Mouse (Mus musculus) heart, embryonic 11.5 days (tissue): ENCODE measurements around the gene Hivep1. TPM values are rescaled to one million over a fixed set of nuclear protein-coding genes. Genes with fewer than 3 reads are reported as not detected.
A peak's percentile ranks its signal among the peaks of the same experiment; 100 is the strongest.

Experiments
- ATAC-seq: fragments of 200-750 bp; cut with Nextera tagmentation; replicated peaks from 2 replicates; pipeline ENCODE4 v1.8.0; 2017; ENCODE audit warnings: moderate library complexity; ENCODE audit not compliant: insufficient number of reproducible peaks, low FRiP score, low TSS enrichment
- H3K27ac ChIP-seq: fragments of 300-500 bp; sonication (generic); 2 replicates; pipeline ENCODE4 v1.5.1; 2014; ENCODE audit warnings: mild to moderate bottlenecking, low read depth, low read length
- H3K27me3 ChIP-seq: fragments of 300-500 bp; sonication (generic); 2 replicates; pipeline ENCODE4 v1.6.1; 2014; ENCODE audit warnings: mild to moderate bottlenecking, low read length, mixed read lengths; ENCODE audit not compliant: control insufficient read depth, insufficient read depth
- H3K36me3 ChIP-seq: fragments of 300-500 bp; sonication (generic); 2 replicates; pipeline ENCODE4 v1.6.1; 2014; ENCODE audit warnings: mild to moderate bottlenecking, low read length, moderate library complexity, mixed read lengths; ENCODE audit not compliant: control insufficient read depth, insufficient read depth
- H3K4me1 ChIP-seq: fragments of 300-500 bp; sonication (generic); 2 replicates; pipeline ENCODE4 v1.6.1; 2014; ENCODE audit warnings: low read length; ENCODE audit not compliant: control insufficient read depth, insufficient read depth
- H3K4me2 ChIP-seq: fragments of 300-500 bp; sonication (generic); 2 replicates; pipeline ENCODE4 v1.6.1; 2014; ENCODE audit warnings: mild to moderate bottlenecking, moderate library complexity
- H3K4me3 ChIP-seq: fragments of 300-500 bp; sonication (generic); 2 replicates; pipeline ENCODE4 v1.5.1; 2014; ENCODE audit warnings: low read depth, low read length
- H3K9ac ChIP-seq: fragments of 300-500 bp; sonication (generic); 2 replicates; pipeline ENCODE4 v1.6.1; 2014; ENCODE audit warnings: mild to moderate bottlenecking, low read depth, low read length, moderate library complexity
- H3K9me3 ChIP-seq: fragments of 300-500 bp; sonication (generic); replicated peaks from 2 replicates; pipeline ENCODE4 v1.6.1; 2016; ENCODE audit warnings: low read length; ENCODE audit not compliant: control insufficient read depth
- WGBS: fragments of 180-500 bp; shearing (Covaris S2); extraction: QIAGEN DNeasy Blood & Tissue Kit; methylation state at CpG from one replicate; pipeline ENCODE4 v1.1.7; 2014; ENCODE audit not compliant: insufficient replicate concordance; 5-methylcytosine and 5-hydroxymethylcytosine counted together
- polyA plus RNA-seq: library from polyadenylated mRNA; unstranded; fragments of >200 nt; fragmentation: Nextera tagmentation; extraction: Ambion mirVana; gene quantifications from 2 replicates; pipeline ENCODE4 v1.2.1, GENCODE M21; 2014

The Hivep1 gene
- 8.4 and 11.4 TPM in 2 replicates for polyA plus RNA-seq

DNA sequence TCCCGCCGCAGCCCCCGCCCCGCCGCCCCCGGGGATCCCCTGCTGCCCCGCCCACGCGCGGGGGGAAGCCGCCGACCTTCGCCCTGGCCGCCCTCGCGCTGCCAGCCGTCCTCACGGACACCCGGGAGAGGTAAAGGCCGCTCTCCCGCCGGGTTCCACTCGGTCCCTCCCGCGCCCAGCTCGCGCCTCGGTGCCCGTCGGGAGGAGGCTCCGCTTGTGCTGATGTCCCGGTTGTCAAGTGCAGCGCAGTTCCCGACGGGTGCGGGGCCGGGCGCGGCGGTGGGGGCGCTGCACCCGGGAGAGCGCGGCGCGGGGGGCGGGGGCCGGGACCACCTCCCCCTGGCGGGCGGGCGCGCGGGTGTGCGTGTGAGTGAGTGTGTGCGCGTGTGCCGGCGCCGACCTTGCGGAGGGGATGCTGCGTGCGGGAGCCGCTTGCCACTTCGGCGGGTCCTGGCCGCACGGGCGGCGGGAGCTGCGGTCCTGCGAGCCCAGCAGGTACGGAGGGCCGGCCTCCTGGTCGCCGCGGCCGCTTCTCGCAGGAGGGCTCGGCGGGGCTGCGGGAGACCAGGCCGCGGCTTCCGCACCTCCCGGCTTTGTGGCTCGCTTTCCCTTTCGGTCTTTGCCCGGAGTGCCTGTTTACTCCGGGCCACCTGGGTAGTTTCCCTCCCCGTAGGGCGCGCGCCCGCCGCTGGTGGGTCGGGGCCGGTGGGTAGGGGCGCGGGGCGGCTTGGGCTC lies at the start of gene Hivep1:
Gene Hivep1 (plus strand): TSS at position 61 of the 735 bp plus-strand sequence.
- WGBS, result under 1% methylated on average over 45 of the region's 100 CpGs
- Histone ChIP-seq H3K4me1 (peaks cover 9% of the 10 kb centered on the region; the same call in 1 of the 2 replicates), H3K27ac (peak within 1 kb of the TSS; percentile 97), H3K4me2 (peak within 1 kb of the TSS; percentile 86), H3K9ac (peak within 1 kb of the TSS; percentile 92), H3K4me3 (peak within 1 kb of the TSS; percentile 91), H3K36me3 (peaks cover 6% of the 10 kb centered on the region), H3K9me3 (no peaks in the 10 kb centered on the region), H3K27me3 (no peaks in the 10 kb centered on the region)
- peak; percentile 27 for ATAC-seq

DNA sequence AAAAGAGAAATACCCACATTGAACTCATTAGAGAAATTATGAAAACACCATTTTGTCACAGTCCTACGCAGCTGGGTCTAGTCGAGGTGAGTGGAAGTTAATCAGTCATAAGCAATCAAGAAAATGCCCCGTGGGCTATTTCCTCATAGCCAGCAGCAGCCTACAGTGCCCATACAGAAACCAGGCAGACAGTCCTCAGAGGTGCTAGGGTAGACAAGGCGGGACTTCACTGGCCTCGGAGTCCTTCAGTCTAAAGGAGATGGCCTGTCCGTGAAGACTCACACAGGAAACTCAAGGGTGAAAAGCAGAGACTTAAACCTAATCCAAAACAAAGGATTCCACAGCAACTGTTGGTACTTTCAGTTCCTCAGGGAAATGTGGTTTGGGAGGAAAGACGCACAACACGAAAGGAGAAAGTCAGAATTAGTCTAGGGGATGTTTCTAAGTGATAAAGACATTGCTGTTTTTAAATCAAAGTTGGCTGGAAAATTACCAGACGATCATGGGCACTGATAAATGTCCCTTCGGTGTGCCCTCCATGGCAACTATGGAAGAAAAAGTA lies 36.3 kb upstream of the Hivep1 start:
- Histone ChIP-seq H3K9ac (no peak overlapping the region), H3K4me2 (no peak overlapping the region), H3K4me1 (no peaks in the 10 kb centered on the region), H3K27me3 (no peaks in the 10 kb centered on the region), H3K36me3 (no peaks in the 10 kb centered on the region), H3K9me3 (no peaks in the 10 kb centered on the region), H3K4me3 (no peak overlapping the region), H3K27ac (no peak overlapping the region)
- WGBS, result 80% methylated on average over 10 of the region's 10 CpGs
- ATAC-seq, result no peak

DNA sequence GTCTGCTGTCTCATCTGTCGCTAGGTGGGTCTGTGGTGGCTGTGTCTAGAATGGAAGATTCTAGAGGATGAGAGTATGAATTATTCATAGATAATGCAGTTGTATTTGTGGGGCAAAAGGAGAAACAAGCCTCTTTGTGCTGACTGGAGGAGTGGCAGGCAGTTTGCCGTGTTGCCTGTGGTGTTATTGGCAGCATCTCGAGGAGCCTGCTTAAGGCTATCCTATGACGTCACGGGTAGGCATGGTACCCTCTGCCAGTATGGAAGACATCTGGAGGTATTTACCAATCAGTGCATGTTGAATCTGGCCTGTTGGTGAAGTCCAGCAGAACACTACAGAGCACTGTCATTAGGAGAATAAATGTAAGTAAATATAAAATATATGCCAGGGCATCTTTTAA lies 35.6 kb upstream of the Hivep1 start:
- Histone ChIP-seq H3K4me3 (no peak overlapping the region), H3K4me1 (no peaks in the 10 kb centered on the region), H3K27ac (no peak overlapping the region), H3K36me3 (no peaks in the 10 kb centered on the region), H3K4me2 (no peak overlapping the region), H3K9me3 (no peaks in the 10 kb centered on the region), H3K27me3 (no peaks in the 10 kb centered on the region), H3K9ac (no peak overlapping the region)
- no peak for ATAC-seq
- WGBS, result 82% methylated on average over 5 of the region's 5 CpGs

DNA sequence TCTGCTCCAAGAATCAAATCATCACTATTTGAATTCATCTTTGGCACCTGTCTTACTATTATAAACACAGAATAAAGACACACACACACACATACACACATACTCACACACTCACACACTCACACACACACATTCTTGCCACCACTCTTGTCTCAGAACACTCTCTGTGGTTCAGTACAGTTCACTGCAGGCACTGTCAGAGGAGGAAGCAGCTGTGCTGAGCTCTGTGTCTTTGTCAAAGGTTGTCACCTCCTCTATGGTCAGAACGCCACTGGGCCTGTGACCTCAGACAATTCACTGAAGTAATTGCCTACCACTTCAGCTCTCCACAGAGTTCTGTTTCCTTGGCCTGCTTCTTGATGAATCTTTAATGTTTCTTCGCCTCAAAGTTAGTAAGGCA lies 33.5 kb upstream of the Hivep1 start:
- Histone ChIP-seq H3K4me3 (no peak overlapping the region), H3K4me2 (no peak overlapping the region), H3K4me1 (no peaks in the 10 kb centered on the region), H3K27ac (no peak overlapping the region), H3K27me3 (no peaks in the 10 kb centered on the region), H3K9ac (no peak overlapping the region), H3K36me3 (no peaks in the 10 kb centered on the region), H3K9me3 (no peaks in the 10 kb centered on the region)
- WGBS, result 61% methylated on average over 2 of the region's 2 CpGs
- no peak for ATAC-seq

DNA sequence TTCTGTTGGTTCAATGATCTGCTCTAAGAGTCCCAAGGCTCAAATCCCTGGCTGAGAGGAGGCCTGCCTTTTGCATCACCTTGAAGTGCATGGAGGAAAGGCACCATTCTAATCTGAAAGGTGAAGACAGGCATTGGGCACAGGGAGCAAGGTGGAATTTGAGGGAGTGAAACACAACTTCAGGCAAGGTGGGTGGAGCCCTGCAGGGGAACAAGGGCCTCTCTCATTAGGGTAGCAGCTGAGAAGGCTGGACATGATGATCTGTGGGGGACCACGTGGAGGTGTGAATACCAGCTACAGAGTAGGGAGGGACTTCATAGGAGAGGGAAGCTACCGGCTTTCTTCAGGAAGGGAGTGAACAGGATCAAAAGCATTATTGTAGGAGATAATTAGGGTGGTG lies 10.6 kb upstream of the Hivep1 start:
- Histone ChIP-seq H3K4me2 (no peak overlapping the region), H3K4me1 (no peaks in the 10 kb centered on the region), H3K36me3 (no peaks in the 10 kb centered on the region), H3K27ac (no peak overlapping the region), H3K9ac (no peak overlapping the region), H3K4me3 (no peak overlapping the region), H3K27me3 (no peaks in the 10 kb centered on the region), H3K9me3 (no peaks in the 10 kb centered on the region)
- no peak for ATAC-seq
- 11% methylated on average over 2 of the region's 2 CpGs for WGBS

DNA sequence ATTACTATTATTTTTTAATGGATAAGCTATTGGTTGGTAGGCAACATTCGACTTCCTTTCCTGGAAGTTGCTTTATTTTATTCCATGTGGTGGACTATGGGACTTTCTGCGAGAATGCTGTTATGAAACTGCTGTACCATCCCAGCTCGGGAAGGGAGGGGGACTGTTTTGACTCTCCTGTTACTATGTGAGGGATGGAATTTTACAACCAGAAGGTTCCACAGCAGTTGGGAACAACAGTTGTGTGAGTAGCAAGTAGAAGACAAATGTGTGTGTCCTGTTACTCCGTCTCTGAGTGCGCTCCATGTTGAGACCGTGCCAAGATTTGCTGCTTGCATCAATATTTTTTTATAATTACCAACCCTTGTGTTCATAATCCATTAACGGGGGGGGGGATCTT lies 8.4 kb upstream of the Hivep1 start:
- Histone ChIP-seq H3K4me3 (no peak overlapping the region), H3K27me3 (no peaks in the 10 kb centered on the region), H3K9me3 (no peaks in the 10 kb centered on the region), H3K27ac (no peak overlapping the region), H3K36me3 (no peaks in the 10 kb centered on the region), H3K4me2 (no peak overlapping the region), H3K9ac (no peak overlapping the region), H3K4me1 (no peaks in the 10 kb centered on the region)
- ATAC-seq, result no peak
- 87% methylated on average over 7 of the region's 7 CpGs for WGBS

DNA sequence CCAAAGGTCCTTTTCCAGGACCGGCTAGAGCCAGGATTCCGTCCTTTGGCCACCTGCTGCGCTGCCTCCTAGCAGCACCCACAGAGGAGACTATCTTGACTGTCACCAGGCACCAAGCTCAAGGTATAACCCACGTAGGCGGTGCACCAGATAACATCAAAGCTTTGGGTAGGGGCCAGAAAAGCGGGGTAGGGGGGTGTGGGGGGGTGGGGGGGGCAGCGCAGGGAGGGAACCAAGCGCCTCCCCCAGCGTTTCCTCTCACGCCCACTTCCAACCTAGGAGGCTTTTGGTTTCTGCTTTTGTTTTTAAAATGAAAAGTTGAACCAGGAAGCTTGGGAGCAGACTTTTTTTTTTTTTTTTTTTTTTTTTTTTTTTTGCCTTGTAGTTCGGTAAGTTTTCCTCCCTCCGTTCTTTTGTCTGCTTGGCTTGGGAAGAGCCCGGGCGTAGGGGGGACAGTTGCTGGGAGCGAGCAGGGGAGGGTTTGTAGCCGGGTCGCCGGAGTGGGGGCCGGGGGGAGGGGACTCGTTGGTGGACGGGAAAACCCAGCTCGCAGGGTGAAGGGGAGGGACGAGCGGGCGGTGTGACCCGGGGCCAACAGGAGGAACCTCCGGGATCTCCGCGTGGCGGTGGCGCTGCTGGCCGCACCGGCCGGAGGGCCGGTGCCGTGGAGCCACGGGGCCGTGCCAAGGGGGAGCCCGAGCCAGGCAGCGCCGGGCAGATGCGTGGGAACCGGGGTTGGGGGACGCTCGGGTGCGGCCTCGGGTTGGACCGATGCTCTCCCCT lies 2.6 kb upstream of the Hivep1 start:
- peak overlapping the region; percentile 61 for H3K27ac ChIP-seq
- no peaks in the 10 kb centered on the region for H3K36me3 ChIP-seq
- peak overlapping the region; percentile 80 for H3K9ac ChIP-seq
- H3K9me3 ChIP-seq, result no peaks in the 10 kb centered on the region
- no peak for ATAC-seq
- H3K4me1 ChIP-seq, result peaks cover 9% of the 10 kb centered on the region; the same call in 1 of the 2 replicates
- peak overlapping the region; percentile 86 for H3K4me2 ChIP-seq
- H3K4me3 ChIP-seq, result peak overlapping the region; percentile 91
- WGBS, result under 1% methylated on average over 45 of the region's 48 CpGs
- no peaks in the 10 kb centered on the region for H3K27me3 ChIP-seq

DNA sequence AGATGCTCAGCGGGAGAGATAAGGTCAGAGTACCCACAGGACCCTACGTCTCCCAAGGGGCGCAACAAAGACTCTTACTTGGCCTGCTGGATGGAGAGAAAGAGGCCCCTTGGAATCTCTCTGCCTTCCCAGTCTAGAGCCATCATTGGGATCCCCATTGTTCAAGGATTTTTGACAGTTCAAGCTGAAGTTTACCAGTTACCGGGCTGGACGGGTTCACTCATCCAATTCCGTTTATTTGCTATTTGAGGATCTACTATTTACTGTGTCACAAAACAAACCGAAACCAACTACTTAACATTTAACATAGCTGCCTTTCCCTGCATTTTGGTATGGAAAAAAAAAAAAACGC lies 2.1 kb upstream of the Hivep1 start:
- Histone ChIP-seq H3K27ac (peak overlapping the region; percentile 61), H3K4me3 (peak overlapping the region; percentile 91), H3K9ac (peak overlapping the region; percentile 80), H3K9me3 (no peaks in the 10 kb centered on the region), H3K4me2 (peak overlapping the region; percentile 86), H3K27me3 (no peaks in the 10 kb centered on the region), H3K4me1 (peaks cover 9% of the 10 kb centered on the region; the same call in 1 of the 2 replicates), H3K36me3 (no peaks in the 10 kb centered on the region)
- ATAC-seq, result no peak
- 2% methylated on average over 8 of the region's 8 CpGs for WGBS
